Mouse (Mus musculus) liver, embryonic 14.5 days (tissue): ENCODE results near the gene Gm11027.

Experiments used
- CTCF ChIP-seq: IDR thresholded peaks from 2 replicates; pipeline ENCODE4 v1.5.1; 2016; ENCODE audit warnings: antibody characterized with exemption, low read depth, control low read depth
- EP300 ChIP-seq: IDR thresholded peaks from 2 replicates; pipeline ENCODE4 v1.6.1; 2016; ENCODE audit warnings: antibody characterized with exemption, low read depth

DNA sequence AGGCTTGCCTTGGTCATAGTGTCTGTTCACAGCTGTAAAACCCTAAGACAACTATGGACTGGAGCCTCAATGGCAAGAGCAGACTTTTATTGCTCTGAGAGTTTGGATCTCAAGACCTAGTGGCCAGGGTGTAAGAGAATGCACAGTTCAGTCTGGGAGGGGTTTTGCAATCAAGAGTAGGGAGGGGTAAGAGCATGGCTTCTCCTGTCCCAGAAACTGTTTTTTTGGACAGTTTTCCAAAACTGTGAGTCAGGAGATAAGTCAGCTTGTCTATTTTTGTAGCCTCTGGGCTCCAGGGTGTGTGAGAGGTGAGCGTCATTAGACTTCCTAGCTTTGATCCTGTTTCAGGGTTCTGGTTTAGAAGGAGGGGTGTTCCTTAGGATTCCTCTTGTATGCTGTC, 3.4 kb downstream of the Gm11027 start:
- no peak for TF ChIP-seq CTCF
- TF ChIP-seq EP300, result no peak
